Mouse (Mus musculus) embryonic fibroblast, embryonic 13.5 days (primary cell): ENCODE data around the gene Pradc1. TPM values are rescaled to one million over a fixed set of nuclear protein-coding genes. Genes with fewer than 3 reads are reported as not detected.

Source experiments
- H3K27ac ChIP-seq: 2 replicates; pipeline ENCODE4 v1.5.1; 2012; ENCODE audit warnings: low read length, control low read depth, inconsistent platforms; ENCODE audit not compliant: insufficient read depth
- H3K4me1 ChIP-seq: 2 replicates; pipeline ENCODE4 v1.6.1; 2011; ENCODE audit warnings: low read length; ENCODE audit not compliant: control insufficient read depth, insufficient read depth
- H3K4me3 ChIP-seq: 2 replicates; pipeline ENCODE4 v1.5.1; 2011; ENCODE audit warnings: mild to moderate bottlenecking, control low read depth, low read length; ENCODE audit not compliant: insufficient read depth
- CTCF ChIP-seq: IDR thresholded peaks from 2 replicates; pipeline ENCODE4 v1.5.1; 2011; ENCODE audit warnings: mild to moderate bottlenecking, control low read depth, low read length, moderate library complexity, borderline replicate concordance; ENCODE audit not compliant: insufficient read depth
- POLR2A ChIP-seq: IDR thresholded peaks from 2 replicates; pipeline ENCODE4 v1.6.1; 2011; ENCODE audit warnings: low read depth, mild to moderate bottlenecking, control low read depth, low read length, moderate library complexity
- polyA plus RNA-seq: library from polyadenylated mRNA; stranded (reverse); fragments of >200 nt; gene quantifications from 2 replicates; pipeline ENCODE4 v1.2.4, GENCODE M21; 2011; ENCODE audit warnings: low read depth; ENCODE audit not compliant: missing spikeins, insufficient read length

The Pradc1 gene
- polyA plus RNA-seq, 1 experiment = 9.9 TPM

- TF ChIP-seq POLR2A (no peak), CTCF (no peak)
- Histone ChIP-seq H3K4me1 (no peaks in the 10 kb centered on the region), H3K27ac (no peak overlapping the region), H3K4me3 (no peak overlapping the region)
These were observed 28.9 kb upstream of the Pradc1 start for GRCm38 (mm10) chr6:85480685-85481084.

- H3K4me3 ChIP-seq = no peak overlapping the region
- TF ChIP-seq CTCF = no peak
- no peak for TF ChIP-seq POLR2A
- H3K27ac ChIP-seq = no peak overlapping the region
- no peaks in the 10 kb centered on the region for H3K4me1 ChIP-seq
These were observed 28.2 kb upstream of the Pradc1 start for GRCm38 (mm10) chr6:85479979-85480378.

- TF ChIP-seq CTCF (no peak), POLR2A (no peak)
- Histone ChIP-seq H3K4me1 (no peaks in the 10 kb centered on the region), H3K27ac (no peak overlapping the region), H3K4me3 (no peak overlapping the region)
These were observed 26.6 kb upstream of the Pradc1 start for GRCm38 (mm10) chr6:85478416-85478815.

- Histone ChIP-seq H3K27ac (no peak overlapping the region), H3K4me3 (no peak overlapping the region), H3K4me1 (no peaks in the 10 kb centered on the region)
- TF ChIP-seq CTCF = peak; percentile 45; the same call in 1 of the 2 replicates
- TF ChIP-seq POLR2A = no peak
These were observed 25.7 kb upstream of the Pradc1 start for GRCm38 (mm10) chr6:85477366-85477917.

GRCm38 (mm10) chr6:85475581-85475980, 23.8 kb upstream of the Pradc1 start:
- no peaks in the 10 kb centered on the region for H3K4me1 ChIP-seq
- no peak for TF ChIP-seq CTCF
- TF ChIP-seq POLR2A = no peak
- H3K4me3 ChIP-seq = no peak overlapping the region
- no peak overlapping the region for H3K27ac ChIP-seq

- TF ChIP-seq CTCF (no peak), POLR2A (no peak)
- no peak overlapping the region for H3K4me3 ChIP-seq
- H3K27ac ChIP-seq = no peak overlapping the region
- H3K4me1 ChIP-seq = no peaks in the 10 kb centered on the region
These were observed 20.8 kb upstream of the Pradc1 start for GRCm38 (mm10) chr6:85472542-85472941.

GRCm38 (mm10) chr6:85471962-85472361, 20.2 kb upstream of the Pradc1 start:
- TF ChIP-seq POLR2A (no peak), CTCF (no peak)
- no peak overlapping the region for H3K27ac ChIP-seq

GRCm38 (mm10) chr6:85469660-85470430, 18.1 kb upstream of the Pradc1 start:
- TF ChIP-seq CTCF (no peak), POLR2A (no peak)
- Histone ChIP-seq H3K4me1 (no peaks in the 10 kb centered on the region), H3K27ac (no peak overlapping the region), H3K4me3 (no peak overlapping the region)

More at GRCm38 (mm10) chr6:85471962-85472361, 20.2 kb upstream of the Pradc1 start:
- H3K4me3 ChIP-seq = no peak overlapping the region
- no peaks in the 10 kb centered on the region for H3K4me1 ChIP-seq

GRCm38 (mm10) chr6:85465381-85465780, 13.6 kb upstream of the Pradc1 start:
- Histone ChIP-seq H3K27ac (no peak overlapping the region), H3K4me3 (no peak overlapping the region), H3K4me1 (no peaks in the 10 kb centered on the region)
- no peak for TF ChIP-seq CTCF

GRCm38 (mm10) chr6:85459621-85460020, 7.9 kb upstream of the Pradc1 start:
- no peak for TF ChIP-seq CTCF
- TF ChIP-seq POLR2A = no peak
- Histone ChIP-seq H3K27ac (no peak overlapping the region), H3K4me3 (no peak overlapping the region), H3K4me1 (no peaks in the 10 kb centered on the region; the same call in 1 of the 2 replicates)

- H3K27ac ChIP-seq = peak overlapping the region; percentile 77
These were observed 1.0 kb upstream of the Pradc1 start for GRCm38 (mm10) chr6:85452816-85453215.

More at GRCm38 (mm10) chr6:85452816-85453215, 1.0 kb upstream of the Pradc1 start:
- Histone ChIP-seq H3K4me1 (no peaks in the 10 kb centered on the region; the same call in 1 of the 2 replicates), H3K4me3 (peak overlapping the region; percentile 78)
- TF ChIP-seq CTCF (no peak), POLR2A (peak; percentile 40; the same call in 1 of the 2 replicates)
